Mouse (Mus musculus) liver, adult 2 months (tissue): ENCODE data around the gene Srpk1.

ENCODE experiments used
- CTCF ChIP-seq: fragments of 200-500 bp; IDR thresholded peaks from 2 replicates; pipeline ENCODE4 v1.5.1; 2011; ENCODE audit warnings: low read depth, low read length, control low read depth
- POLR2A ChIP-seq: fragments of 200-500 bp; IDR thresholded peaks from 2 replicates; pipeline ENCODE4 v1.6.1; 2011; ENCODE audit warnings: low read length, control low read depth; ENCODE audit not compliant: insufficient read depth; ENCODE audit errors: extremely low read depth

DNA sequence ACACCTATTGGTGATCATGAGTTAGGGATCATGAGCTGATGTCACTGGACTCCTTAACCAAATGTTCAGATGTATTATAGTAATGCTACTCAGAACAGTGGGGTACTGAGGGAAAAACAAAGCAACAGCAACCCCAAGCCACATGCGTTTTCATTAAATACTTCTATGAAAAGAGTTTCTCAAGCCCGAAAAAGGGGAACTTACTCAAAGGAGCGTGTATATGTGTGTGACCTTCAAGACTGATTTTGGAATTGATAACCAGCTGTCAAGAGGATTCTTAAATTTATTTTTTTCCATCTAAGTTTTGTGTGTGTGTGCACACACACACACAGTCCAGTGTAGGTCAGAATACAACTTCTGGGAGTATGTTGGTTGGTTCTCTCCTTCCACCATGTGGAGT, 17.6 kb upstream of the Srpk1 start:
- no peak for TF ChIP-seq CTCF
- no peak for TF ChIP-seq POLR2A
